Mouse (Mus musculus) cerebellum, adult 2 months (tissue): ENCODE data around the gene Robo1.

Experiments
- CTCF ChIP-seq: fragments of 200-500 bp; IDR thresholded peaks from 2 replicates; pipeline ENCODE4 v1.5.1; 2011; ENCODE audit warnings: low read depth, mild to moderate bottlenecking, control low read depth, low read length, moderate library complexity, borderline replicate concordance; ENCODE audit not compliant: insufficient read depth
- POLR2A ChIP-seq: fragments of 200-500 bp; IDR thresholded peaks from 2 replicates; pipeline ENCODE4 v1.6.1; 2011; ENCODE audit warnings: low read length, control low read depth, borderline replicate concordance; ENCODE audit not compliant: insufficient read depth

GRCm38 (mm10) chr16:72677234-72677633 is 369.1 kb downstream of the Robo1 start:
- TF ChIP-seq POLR2A (no peak), CTCF (no peak)
